Mouse (Mus musculus): ENCODE data around the gene Uba7.

GRCm38 (mm10) chr9:107978815-107979214, 3.5 kb downstream of the Uba7 start:
- TF ChIP-seq CTCF (conservative IDR thresholded peaks at IDR 0.05; ENCODE audit: low read length): no peak
- TF ChIP-seq NANOG (IDR thresholded peaks at IDR 0.05; ENCODE audit: borderline replicate concordance, low read length): no peak
- TF ChIP-seq POU5F1 (IDR thresholded peaks at IDR 0.05; ENCODE audit: borderline replicate concordance, low read length): no peak
